Mouse (Mus musculus): ENCODE measurements at regions not wholly inside any gene's neighbourhood (a gene's known extent, or its start where the extent isn't known, plus 50 kb on each side); places are given as distances from the start of the nearest gene placed in this dataset.

DNA sequence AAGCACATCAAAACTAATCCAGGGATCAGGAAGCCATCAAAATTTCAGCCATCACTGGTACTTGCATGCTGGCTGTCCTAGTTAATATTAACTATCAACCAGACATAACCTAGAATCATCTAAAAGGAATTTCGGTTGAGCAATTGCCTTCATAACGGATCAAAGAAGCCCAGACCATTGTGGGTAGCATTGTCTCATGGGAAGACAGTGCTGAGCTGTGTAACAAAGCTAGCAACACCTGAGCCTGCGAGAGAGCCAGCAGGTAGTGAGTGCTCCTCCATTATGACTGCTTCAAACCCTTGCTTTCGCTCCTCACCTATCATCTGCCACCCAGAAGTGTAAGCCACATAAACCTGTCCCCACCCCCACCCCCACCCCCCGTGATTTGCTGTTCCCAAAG is 169.6 kb upstream of the Fat1 start:
- DNase-seq, result no peak

DNA sequence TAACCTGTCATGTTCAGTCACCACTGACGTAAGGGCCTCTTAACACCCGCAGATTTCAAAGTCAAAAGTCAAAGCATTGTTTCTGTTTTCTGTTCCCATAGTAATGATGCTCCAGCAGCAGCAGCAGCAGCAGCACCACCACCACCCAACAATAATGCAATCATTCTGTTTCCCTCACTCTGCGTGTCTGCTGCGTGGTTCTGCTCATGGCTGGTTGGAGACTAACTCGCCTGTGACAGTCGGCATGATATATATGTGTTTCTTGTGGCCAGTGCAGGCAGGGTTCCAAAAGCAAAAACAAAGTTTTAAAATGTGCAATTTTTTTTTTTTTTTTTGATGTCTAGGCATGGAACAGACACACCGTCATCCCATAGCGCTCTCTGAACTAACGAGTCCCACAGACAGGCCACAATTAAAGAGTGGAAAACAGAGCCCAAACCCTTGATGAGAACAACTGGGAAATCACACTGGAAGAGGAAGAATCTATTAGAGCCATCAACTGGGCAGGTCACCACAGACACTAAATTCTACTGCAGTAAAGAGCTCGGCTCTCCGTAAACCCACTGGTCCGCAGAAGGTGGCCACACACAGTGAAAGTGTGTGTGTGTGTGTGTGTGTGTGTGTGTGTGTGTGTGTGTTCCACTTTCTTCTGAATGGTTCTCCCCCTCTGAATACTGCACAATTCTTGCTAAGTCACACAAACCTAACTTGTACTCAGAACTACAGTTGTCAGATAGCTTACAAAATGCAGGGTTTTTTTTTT is 169.0 kb upstream of the Fat1 start:
- DNase-seq, result no peak

DNA sequence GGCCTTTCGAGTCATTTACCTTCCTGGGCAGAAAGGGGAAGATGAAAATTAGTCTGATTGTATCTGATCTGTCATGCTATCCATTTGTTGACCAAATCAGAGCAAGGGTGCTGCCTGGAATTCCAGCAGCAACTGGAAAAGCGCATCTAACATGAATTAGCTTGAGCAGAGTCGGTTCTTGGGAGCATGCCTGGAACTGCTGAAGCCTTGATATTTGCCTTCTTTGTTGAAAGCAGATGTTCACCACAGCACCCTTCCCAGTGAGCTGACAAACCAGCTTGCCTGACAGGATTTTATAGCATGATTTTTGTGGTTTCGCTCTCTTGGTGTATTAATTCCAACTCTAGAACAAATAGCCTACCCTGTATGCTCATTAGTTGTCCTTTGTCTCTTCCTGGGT is 168.0 kb upstream of the Fat1 start:
- DNase-seq, result no peak

DNA sequence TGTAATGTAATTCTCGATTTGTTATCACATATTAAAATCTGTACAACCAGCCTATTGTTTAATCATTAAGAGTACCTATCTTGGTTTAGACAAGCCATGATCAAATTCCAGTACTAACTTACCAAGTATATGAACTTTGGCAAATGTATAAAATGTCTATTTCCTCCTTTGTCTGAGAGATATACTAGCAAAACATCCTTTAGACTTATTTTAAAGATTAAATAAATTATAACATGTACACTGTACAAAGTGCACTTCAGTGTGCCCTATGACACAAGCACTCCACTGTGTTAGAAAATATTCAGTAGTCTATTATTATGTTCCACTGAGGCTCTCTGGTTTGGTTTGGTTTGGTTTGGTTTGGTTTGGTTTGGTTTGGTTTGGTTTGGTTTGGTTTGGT is 156.0 kb upstream of the Fat1 start:
- DNase-seq, result no peak

DNA sequence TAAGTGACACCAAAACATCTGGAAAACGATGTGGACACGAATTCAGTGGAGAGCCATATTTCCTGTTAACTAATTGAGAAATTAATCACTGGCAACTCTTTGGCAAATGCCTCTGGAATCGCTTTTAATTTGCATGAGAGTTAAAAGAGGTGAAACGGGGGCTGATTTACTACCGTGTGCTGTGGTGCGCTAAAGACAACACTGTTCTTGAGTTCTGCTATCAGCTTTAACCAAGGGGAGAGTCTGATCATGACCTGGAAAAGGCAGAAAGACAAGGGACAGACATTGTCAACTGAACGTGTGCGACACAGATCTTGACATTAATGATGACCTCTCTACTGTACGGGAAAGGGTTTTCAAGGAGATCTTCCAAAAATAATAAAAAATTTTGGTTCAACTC is 152.8 kb upstream of the Fat1 start:
- DNase-seq, result no peak

DNA sequence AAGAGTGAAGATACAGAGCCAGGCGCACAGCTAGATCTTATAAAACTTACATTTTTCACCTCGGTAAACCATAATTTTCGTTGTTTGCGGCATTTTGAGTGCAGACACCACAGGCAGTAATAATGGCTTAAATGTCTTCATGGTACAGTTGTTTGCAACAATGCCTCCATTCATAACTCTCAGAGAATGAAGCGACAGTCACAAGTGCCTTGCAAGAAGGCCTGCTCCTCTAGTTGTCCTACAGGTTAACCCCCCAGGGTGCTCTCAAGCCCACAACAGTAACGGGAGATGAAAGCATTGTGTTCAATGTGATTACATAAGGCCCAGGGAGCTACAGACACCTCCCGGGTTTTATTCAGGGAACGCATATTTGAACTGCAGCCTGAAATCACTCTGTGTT is 150.1 kb upstream of the Fat1 start:
- DNase-seq, result no peak

DNA sequence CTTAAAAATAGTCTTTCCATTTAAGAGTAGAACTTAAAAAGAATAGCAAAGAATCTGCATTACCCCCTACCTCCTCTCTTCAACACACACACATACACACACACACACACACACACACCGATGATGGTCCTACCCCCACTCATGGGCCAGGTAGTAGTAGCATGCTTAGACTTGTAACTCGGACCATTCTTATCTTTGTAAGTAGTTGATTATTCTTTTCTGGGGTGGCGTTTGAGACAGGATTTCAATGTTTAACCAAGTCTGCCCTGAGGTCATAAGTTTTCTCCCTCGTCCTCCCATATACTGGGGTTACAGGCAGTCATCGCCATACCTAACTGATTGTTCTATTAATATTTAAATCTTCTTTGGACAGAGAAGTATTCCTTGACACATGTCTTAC is 148.5 kb upstream of the Fat1 start:
- DNase-seq, result no peak

DNA sequence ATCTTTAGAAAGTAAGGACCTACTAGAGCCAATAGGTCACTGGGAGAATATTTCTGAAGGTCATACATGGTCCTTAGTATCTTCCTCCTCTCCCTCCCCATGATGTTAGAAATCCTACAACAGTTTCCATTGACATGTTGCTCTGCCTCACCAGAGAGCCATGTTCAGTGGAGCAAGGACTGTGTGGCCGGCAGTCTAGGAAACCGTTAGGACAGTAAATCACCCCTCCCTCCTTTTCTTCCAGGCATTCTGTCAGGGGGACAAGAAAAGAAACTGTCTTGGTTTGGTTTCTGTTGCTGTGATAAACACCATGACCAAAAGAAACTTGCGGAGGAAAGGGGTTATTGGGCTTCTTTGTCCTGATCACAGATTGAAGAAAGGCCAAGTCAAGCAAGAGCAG is 147.0 kb upstream of the Fat1 start:
- DNase-seq, result no peak

DNA sequence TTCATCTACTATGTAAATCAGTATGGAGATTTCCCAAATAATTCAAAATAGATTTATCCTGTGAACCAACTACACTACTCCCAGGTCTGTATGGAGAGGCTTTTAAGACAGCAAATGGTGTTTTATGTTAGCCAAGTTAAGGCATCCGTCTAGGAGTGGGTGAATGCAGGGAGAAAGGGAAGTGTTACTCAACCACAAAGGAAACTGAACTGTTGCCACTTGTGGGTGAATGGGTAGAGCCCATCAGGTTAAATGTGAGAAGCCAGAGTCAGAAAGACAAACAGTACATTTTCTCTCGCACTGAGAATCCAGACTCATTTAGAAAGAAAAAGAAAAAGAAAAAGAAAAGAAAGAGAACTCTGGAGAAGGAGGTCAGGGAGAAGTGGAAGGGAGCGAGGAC is 135.7 kb upstream of the Fat1 start:
- no peak for DNase-seq

DNA sequence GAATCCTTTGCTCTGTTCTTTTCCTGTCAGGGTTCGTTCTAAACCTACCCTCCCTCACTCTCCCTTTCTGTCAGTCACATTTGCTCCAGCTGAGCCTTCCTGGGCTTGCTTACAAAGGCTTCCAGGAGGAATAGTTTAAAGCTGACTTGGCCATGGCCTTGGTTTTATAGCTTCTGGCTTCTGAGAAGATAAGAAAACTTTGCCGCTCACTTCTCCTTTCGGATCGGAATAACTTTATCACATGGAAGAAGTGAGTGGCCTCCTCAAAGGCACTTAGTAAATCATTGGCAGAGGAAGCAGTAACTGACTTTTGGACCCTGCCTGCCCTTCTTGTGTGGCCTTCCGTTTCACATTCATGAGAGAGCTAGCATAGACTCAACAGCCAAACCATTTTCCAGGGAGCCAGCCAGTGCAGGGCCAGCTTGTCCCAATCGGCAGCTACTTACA is 134.4 kb upstream of the Fat1 start:
- peak; percentile 34 for DNase-seq

DNA sequence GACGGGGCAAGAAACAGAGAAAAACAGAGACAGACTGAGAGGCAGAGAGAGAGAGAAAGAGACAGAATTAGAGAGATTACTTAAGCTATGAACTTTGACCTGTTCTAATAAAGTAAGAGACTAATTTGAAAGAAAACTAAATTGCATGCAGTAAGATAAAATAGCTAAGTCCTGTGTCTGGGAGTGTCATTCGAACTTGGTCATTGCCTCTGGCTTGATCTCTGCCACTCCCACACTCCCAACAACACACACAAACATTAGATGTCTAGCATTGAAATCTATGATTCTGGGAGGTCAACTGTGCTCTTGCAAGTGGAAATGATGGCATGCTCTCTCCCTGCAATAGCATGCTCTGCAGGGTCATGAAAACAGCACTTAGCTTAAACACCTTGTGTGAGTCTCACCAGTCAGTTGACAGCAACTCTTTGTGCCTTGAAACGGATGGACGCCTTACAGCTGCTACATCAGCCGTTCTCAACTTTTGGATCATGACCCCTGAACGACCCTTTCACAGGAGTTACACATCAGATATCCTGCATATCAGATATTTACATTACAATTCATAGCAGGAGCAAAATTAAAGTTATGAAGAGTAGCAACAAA is 133.5 kb upstream of the Fat1 start:
- DNase-seq, result no peak

DNA sequence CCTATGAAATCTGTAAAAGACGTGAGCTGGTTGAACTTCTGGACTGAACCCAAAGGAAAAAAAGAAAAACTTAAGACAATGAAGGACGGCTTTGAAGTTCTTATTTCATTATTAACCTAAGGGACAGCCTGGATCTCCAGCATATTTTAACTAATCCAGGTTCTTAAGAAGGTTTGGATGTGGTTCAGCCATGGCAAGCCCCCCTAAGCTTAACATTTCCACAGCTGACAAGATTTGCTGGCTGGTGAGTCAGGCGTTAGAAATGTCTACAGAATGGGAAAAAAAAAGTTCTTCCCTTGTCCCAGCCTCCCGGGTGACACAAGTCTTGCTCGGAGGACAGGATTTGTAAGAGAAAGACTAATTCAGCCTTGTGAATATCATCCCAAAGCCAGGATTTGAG is 132.9 kb upstream of the Fat1 start:
- no peak for DNase-seq

DNA sequence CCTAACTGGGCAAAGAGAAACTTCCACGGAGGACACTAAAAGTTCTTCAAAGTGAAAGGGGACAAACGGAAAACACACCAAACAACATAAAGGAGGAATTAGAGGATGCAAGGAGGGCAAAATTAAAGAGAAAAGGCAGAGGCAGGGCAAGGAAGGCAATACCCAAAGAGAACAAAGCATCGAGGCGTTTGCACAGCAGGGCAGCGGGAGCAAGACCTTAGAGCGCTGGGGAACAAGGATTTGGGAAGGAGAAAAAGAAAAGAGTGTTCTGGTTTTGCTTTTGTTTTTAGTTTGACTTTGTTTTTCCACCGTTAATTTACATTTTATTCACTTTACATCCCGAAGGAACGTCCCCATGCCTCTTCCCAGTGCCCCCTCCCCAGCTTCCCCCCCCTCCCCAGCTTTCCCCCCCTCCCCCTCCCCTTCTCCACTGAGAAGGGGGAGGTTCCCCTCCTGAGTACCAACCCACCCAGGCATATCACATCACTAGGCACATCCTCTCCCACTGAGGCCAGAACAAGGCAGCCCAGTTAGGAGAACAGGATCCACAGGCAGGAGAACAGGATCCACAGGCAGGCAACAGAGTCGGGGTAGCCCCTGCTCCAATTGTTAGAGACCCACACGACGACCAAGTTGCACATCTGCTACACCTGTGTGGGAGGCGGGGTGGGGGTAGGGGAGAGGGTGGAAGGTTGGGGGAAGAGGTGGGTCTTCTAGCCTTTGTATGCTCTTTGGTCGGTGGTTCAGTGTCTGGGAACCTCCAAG is 130.7 kb upstream of the Fat1 start:
- DNase-seq, result no peak

DNA sequence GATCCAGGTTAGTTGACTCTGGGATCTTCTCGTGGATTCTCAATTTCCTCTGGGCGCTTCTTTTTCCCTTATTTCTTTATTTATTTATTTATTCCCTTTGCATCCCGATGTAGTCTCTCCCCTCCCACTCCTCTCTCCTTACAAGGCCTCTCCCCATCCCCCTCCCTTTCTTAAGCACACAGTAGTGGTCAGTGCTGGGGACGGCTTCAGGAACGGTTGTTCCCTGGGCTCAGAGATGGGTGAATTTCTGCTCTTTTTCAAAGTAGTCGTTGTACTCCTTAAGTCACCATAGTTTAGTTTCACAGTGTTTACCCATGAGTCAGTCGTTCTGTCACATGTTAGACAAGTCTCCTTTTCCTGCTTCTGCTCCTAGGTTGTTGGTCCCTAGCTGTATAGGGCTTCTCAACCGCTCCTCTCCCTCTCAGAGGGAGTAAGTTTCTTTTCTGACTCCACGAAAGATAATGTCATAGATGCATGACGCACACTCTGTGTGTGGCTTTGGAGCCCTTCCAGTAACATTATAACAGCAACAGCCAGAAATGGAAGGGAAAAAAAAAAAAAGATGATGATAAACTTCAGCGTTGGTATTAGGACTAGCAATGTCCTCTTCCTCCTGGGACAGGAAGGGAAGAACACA is 129.9 kb upstream of the Fat1 start:
- DNase-seq, result peak; percentile 9

DNA sequence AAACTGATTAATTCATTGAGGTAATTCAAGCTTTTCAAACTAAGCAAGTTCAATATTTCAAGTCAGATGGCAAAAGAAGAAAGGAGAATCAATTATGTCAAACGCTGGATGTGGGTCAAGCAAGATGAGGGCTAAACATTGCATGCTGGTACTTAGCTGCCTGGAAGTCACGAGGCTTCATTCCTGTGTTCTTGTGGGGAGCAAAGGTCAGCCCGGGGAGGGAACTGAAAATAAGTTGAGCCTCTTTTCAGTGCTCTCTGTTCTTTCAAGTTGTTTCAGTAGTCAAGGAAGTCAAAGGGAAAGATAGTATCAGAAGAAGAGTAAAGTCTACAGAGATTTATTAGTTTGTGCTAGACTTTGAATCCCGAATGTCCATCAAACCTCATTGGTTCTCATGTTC is 122.9 kb upstream of the Fat1 start:
- DNase-seq, result no peak

DNA sequence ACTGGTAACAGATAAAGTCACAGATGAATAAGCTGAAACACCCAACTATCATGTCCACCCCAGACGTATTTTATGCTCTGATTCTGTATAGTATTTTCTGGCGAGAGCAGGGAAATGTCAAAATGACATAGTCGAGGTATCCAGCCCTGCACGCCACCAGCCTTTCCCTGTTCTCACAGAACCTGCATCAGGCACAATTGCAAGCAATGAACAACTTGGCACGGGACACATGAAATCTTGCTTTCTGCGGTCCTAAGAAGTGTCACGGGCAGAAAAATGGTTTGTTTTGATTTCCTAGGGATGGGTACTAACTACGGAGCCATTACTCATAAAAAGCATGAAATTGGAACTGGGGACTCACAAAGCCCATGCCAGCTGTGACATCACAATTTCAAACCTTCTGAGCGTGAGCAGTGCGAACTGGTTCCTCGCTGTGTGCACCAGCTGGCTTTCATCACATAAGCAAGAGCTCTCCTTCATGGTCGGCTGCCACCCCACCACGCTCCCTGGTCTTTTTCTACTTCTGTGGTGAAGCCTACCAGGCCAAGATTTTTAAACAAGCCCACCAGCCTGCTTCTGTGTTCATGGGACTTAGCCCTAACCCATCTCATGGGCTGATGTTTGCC is 117.6 kb upstream of the Fat1 start:
- no peak for DNase-seq

DNA sequence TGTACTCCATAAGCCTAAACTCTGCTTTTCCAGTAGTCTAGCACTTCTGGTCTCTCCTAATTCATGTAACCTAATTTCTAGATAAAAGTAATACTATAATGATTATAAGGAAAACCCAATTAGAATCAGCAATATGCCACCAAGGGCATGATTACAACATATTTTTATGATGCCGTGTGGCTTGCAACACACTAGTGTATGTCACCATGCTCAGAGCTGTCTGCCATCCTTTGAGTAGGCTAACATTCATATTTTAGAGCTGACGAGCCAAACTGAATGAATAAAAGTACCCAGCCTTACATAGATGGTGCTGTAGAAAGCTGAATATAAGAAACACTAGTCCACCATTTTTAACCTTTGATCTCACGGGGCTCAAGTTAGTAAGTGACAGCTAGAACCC is 116.0 kb upstream of the Fat1 start:
- no peak for DNase-seq

DNA sequence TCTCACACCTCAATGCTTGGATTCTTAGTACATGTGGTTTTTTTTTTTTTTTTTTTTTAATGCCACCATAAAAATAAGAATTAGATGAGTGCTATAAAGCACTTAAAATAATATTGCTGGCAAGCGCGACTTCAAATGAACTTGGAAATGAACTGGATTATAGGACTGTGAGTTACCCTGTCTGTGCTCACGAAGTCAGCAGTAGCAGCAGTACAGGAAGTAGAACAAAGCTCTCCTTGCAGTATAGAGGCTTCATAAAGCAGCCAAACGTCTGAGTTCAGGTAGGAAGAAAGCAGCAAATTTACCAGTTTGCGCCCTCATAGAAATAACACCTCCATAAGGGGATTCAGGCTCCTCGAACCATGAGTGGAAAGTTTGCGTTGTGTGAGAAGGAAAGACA is 115.6 kb upstream of the Fat1 start:
- DNase-seq, result no peak

DNA sequence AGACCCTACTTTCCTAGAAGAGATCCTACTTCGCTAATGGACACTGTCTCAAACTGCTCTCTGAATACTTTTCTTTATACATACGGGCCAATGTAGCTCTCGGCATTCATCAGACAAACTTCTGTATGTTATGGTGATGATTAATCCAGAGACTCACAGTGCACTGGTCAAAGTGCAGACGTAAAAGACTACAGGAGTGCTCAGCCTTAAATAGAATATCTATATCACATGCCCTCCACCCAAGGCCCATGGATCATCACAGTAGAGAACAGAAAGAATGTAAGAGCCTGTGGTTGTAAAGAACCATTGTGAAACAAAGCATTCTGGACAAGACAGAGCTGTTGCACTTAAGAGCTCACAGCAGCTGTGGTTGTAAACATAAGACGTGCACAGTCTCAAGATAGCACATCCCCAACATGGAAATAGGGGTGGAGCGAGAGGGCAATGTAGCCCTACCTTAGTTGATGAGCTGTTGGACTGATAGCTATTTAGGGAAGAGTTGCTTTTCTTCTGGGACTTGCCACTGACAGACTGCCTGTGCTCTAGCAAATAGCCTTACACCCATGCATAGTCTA is 110.0 kb upstream of the Fat1 start:
- no peak for DNase-seq

DNA sequence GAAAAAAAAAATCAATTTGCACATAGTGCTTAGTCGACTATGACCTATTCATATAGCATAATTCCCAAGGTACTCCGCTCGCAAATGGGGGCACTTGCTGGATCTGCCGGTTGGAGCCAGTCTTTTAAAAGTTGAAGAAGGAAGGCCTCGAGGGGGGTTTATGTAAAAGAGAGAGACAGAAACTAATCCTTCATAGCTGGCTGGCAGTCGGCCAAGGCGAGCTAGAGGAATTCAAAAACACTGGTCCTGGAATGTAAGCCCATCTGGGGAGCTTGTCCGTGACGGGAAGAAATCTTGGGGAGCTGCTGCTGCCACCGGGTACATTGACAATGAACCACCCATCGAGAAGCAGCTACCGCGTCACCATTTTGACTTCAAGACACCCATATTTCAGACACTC is 108.3 kb upstream of the Fat1 start:
- peak; percentile 42 for DNase-seq

DNA sequence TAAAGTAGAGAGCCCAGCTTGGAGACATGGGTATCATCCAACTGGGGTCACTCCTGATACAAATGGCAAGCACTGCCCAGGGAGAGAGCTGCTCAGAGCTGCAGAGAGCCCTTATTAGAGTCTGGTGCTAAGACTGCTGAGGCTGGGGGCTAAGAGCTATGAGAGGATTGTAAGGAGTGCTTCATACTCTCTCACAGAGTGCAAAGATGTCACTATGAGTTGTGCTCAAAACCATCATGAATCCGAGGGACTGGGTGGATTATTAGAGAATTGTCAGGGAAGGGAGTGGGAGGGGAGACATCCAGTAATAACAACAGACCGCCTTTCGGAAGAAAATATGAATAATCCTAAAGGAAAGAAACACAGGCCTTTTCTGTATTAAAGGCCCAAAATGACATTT is 107.2 kb upstream of the Fat1 start:
- DNase-seq, result no peak

DNA sequence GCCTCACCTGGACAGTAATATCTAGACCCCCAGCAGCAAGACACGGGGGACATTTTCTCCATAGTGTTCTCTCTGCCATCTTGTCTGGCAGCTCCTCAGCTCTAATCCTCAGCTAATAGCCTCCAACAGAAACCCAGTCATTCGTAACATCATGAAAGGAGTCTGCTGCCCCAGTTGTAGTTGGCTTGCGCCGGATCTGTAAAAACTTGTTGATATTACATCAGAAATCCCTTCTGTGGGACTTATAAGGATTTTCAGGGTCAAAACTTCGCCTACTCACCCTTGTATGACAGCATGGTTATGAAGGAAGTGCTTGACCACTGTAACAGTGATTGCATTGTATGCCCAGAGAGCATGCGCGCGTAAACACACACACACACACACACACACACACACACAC is 96.8 kb upstream of the Fat1 start:
- DNase-seq, result no peak
